Mouse (Mus musculus): ENCODE measurements around the gene Gm39115. TPM values are rescaled to one million over a fixed set of nuclear protein-coding genes. Genes with fewer than 3 reads are reported as not detected.
"Not testable (repeated sequence)": the region's sequence is repeated elsewhere in the genome, so short reads cannot be mapped to it uniquely, and the experiment has no call there.

The Gm39115 gene
- polyA plus RNA-seq, 1 experiment: not detected

DNA sequence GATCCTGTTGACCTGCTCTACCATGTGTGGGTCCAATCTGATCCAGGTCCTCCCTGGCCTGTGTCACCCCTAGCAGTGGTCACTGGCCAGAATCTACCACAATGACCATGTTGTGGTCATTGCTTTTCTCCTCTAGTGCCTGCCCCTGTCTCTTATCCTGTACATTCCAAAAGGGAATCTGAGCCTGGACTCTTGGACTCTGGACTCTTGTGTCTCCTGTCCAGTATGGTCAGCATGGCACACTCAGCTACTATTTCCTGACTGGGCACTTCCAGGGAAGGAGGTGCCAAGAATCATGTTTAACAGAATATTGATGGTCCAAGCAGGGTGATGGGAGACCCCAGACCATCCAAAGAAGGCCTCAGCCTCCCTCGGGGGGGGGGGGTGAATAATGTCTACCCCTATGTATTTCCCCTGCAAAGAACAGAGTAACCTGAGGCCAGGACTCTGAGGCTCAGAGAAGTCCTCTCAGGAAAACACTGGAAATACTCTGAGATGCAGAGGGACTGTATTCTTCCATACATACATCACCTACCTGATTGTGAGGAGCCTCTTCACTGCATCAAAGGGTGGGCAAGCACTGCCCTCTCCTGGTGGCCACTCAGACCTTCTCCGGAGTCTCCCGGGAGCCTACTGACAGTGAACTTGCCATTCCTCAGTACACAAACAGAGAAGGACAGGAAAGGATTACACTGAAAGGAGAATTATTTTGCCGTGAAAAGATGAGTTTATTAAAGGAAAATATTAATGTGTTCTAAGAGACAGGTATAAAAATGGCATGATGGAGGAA, 1.4 kb downstream of the Gm39115 start:
- Histone ChIP-seq H3K27ac (replicated peaks; ENCODE audit: low read depth, low read length) (no peak overlapping the region), H3K4me1 (ENCODE audit: control insufficient read depth, insufficient read depth, insufficient read length, low read length) (no peaks in the 10 kb centered on the region), H3K4me3 (ENCODE audit: insufficient read depth, low read depth, low read length) (no peak overlapping the region)

DNA sequence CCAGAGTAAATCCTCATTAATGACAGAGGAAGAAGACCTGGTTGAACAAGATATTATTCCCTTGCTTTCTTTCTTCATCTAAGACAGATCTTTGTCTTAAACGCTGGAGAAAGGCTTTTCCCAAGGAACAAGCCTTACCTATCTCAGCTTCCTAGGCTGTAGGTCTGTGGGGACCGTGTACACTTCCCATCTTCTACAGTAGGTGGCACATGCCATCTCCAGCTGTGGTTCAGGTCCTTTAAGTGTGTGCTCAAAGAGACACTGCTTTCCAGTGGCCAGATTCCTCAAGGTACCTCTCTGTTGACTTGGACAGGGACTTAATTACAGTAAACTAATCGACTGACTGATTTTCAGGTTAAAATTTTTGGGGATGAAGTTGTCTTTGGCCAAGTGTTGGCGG, 7.0 kb downstream of the Gm39115 start:
- Histone ChIP-seq H3K4me3 (ENCODE audit: insufficient read depth, low read depth, low read length) (no peak overlapping the region), H3K27ac (replicated peaks; ENCODE audit: low read depth, low read length) (no peak overlapping the region), H3K4me1 (ENCODE audit: control insufficient read depth, insufficient read depth, insufficient read length, low read length) (no peaks in the 10 kb centered on the region)

DNA sequence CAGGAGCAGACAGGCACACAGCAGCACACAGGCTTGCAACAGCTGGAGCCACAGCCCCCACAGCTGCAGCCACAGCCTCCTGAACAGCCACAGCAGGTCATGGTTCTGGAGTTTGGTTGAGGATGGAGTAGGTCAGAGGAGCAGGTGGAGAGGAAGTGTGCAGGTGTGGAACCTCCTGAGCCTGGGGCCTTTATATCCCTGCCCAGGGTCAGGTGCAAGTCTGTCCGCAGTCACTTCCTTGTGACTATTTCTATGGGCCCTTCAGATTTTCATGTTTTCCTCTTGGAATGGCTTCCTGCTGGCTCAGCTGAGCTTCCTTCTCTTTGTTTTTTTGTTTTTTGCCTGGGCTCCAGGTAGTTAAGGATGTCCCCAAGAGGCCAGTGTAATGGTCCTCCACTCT, 15.2 kb downstream of the Gm39115 start, which contains the start of gene Gm45618:
Gene Gm45618, minus strand, starts transcription at position 101 of the 400 bp plus-strand sequence.
- H3K27ac ChIP-seq (replicated peaks; ENCODE audit: low read depth, low read length): not testable (repeated sequence)

DNA sequence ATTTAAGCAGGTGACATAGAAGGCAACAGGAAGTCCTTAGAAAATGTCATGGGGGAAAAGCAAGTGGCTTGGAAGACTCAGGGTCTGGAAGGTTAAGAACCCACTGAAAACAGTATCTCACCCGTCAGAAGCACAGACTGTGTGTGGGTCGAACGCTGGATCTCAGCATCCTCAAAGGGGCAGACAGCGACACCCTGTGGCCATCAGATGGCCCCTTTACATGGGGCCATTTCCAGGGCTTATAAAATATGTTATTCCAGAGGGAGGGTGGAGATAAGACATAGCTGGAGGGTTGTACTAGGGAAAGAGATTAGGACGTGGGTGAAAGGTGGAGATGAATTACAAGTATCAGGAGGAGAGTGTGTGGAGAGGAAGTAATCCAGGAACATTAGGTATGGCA, 16.2 kb downstream of the Gm39115 start:
- H3K4me1 ChIP-seq (ENCODE audit: control insufficient read depth, insufficient read depth, insufficient read length, low read length): no peaks in the 10 kb centered on the region
- no peak overlapping the region for H3K27ac ChIP-seq (replicated peaks; ENCODE audit: low read depth, low read length)

More for the DNA sequence above, 15.2 kb downstream of the Gm39115 start, which contains the start of gene Gm45618:
- H3K4me3 ChIP-seq (ENCODE audit: insufficient read depth, low read depth, low read length); H3K4me1 ChIP-seq (ENCODE audit: control insufficient read depth, insufficient read depth, insufficient read length, low read length): not testable (repeated sequence)

DNA sequence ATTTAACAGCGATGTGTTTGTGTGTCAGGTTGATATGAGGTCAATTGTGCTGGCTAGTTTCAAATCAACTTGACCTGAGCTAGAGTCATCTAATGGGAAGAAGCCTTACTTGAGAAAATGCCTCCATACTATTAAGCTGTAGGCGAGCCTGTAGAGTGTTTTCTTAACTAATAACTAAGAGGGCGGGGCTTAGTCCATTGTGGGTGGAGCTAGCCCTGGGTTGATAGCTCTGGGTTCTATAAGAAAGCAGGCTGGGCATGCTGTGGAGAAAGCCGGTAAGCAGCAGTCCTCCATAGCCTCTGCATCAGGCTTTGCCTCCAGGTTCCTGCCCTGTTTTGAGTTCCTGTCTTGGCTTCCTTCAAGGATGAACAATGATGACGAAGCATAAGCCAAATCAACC, 31.1 kb downstream of the Gm39115 start:
- Histone ChIP-seq H3K27ac (replicated peaks; ENCODE audit: low read depth, low read length) (no peak overlapping the region), H3K4me1 (ENCODE audit: control insufficient read depth, insufficient read depth, insufficient read length, low read length) (no peaks in the 10 kb centered on the region), H3K4me3 (ENCODE audit: insufficient read depth, low read depth, low read length) (no peak overlapping the region)

More for the DNA sequence above, 16.2 kb downstream of the Gm39115 start:
- no peak overlapping the region for H3K4me3 ChIP-seq (ENCODE audit: insufficient read depth, low read depth, low read length)

DNA sequence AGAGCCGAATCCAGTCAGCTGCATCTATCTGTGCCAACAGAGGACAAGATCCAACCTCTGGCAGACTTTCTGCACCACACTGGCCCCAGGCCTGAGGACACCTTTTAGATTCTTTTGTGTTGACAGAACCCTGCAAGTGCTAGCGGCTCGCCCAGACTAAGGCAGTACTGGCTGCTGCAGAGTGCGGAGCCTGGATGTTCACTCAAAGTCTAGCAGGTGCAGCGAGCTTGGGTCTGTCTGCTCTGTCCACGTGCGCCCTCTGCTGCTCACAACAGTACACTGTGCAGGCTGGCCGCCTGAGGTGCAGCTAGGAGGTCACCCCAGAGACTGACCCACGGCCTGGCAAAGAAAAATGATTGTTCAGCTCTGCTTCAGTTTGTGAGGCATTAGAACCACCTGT, 38.1 kb downstream of the Gm39115 start:
- no peak overlapping the region for H3K27ac ChIP-seq (replicated peaks; ENCODE audit: low read depth, low read length)
- H3K4me1 ChIP-seq (ENCODE audit: control insufficient read depth, insufficient read depth, insufficient read length, low read length): no peaks in the 10 kb centered on the region
- H3K4me3 ChIP-seq (ENCODE audit: insufficient read depth, low read depth, low read length): no peak overlapping the region

DNA sequence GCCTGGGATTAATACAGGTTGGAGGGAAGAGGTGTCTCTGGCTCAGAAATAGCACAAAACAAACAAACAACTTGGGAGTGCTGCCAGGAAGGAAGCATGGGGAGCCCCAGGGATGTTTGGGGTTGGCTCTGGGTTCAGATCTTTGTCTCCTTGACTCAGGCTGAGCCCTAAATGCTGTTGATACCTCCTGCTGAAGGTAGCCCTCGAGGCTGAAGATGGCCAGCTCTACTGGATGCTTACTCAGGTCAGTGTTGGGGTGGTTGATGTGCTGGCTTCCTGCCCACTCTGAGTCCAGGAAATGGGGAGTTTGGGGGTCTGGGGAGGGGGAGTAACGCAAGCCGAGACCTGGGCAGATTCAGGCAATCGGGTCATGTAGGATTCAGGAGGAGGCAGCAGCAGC, 39.1 kb downstream of the Gm39115 start:
- Histone ChIP-seq H3K4me3 (ENCODE audit: insufficient read depth, low read depth, low read length) (no peak overlapping the region), H3K27ac (replicated peaks; ENCODE audit: low read depth, low read length) (no peak overlapping the region), H3K4me1 (ENCODE audit: control insufficient read depth, insufficient read depth, insufficient read length, low read length) (peaks cover 3% of the 10 kb centered on the region; the same call in 1 of the 2 replicates)

DNA sequence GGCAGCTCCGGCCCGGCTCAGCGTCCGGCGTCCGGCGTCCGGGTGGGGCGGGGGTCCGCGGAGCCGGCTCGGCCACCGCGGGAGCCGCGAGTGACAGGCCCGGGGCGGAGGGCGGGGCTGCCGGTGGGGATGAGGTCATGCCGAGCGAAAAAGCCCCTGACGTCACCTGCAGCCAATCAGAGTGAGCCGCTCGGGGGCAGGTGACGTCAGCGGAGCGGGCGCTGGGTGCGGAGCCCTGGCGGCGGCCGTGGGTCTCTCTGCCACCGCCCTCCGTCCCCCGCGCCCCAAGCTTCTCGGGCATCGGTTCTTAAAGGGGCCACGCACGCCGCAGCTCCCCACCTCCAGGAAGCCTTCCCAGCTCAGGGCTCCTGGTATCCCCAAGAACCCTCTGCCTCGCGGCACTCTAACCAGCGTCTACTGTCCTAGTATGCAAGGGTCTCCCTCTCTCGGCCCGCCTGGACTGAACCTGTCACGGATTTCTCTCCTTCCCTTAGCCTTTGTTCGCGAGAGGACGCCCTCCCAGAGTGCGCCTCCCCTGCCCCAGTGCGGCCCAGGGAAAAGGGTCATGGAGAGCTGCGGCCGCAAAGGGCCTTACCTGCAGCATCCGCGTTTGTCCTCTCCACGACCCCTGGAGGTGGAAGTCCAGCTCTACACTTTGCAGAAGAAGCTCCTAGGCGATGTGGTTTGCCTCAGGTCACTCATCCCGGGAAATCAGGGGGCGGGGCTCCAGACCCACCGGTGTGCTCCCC, 40.5 kb downstream of the Gm39115 start, which contains the start of gene Dusp8:
Gene Dusp8, minus strand, starts transcription at position 661 of the 749 bp plus-strand sequence.
- Histone ChIP-seq H3K4me1 (ENCODE audit: control insufficient read depth, insufficient read depth, insufficient read length, low read length) (peaks cover 3% of the 10 kb centered on the region; the same call in 1 of the 2 replicates), H3K4me3 (ENCODE audit: insufficient read depth, low read depth, low read length) (peak within 1 kb of the TSS; percentile 77), H3K27ac (replicated peaks; ENCODE audit: low read depth, low read length) (peak within 1 kb of the TSS; percentile 77)

DNA sequence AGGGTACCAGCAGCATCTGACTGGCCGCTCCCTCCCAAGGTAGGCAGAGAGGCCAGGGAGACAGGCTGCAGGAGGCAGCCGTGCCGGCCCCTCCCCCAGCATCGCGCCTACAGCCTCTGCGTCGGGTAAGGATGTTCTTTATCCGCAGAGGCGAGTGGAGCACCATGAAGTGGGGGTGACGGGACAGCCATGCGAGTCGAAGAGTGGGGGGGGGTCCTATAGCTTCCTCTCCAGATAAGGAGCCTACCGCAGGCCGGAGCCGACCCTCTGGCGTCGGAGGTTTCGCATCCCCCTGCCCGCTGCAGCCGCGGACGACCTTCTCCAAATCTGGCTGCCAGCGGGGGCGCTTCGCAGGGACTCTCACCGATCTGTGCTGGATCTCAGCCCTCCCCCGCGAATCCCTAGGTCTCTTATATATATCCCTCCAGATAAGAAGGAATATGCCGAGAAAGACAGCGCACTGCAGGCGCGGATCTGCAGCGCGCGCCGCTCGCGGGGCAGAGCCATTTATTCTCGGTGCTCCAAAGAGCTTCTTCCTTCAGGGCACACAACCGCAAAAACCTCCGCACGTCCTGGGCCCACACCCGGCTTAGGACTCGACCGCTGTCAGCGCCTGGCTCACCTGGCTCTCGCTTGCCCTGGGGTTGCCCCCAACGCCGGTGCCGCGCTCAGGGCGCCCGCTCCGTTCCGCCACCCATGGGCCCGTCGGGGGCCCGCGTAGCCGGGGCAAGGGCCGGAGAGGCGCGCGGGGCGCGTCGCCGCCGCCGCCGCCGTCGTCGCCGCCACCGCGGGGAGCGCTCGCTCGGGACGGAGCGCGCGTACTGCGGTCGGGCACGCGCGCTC, 41.3 kb downstream of the Gm39115 start:
- Histone ChIP-seq H3K27ac (replicated peaks; ENCODE audit: low read depth, low read length) (peak overlapping the region; percentile 42), H3K4me1 (ENCODE audit: control insufficient read depth, insufficient read depth, insufficient read length, low read length) (peaks cover 3% of the 10 kb centered on the region; the same call in 1 of the 2 replicates), H3K4me3 (ENCODE audit: insufficient read depth, low read depth, low read length) (peak overlapping the region; percentile 77)

DNA sequence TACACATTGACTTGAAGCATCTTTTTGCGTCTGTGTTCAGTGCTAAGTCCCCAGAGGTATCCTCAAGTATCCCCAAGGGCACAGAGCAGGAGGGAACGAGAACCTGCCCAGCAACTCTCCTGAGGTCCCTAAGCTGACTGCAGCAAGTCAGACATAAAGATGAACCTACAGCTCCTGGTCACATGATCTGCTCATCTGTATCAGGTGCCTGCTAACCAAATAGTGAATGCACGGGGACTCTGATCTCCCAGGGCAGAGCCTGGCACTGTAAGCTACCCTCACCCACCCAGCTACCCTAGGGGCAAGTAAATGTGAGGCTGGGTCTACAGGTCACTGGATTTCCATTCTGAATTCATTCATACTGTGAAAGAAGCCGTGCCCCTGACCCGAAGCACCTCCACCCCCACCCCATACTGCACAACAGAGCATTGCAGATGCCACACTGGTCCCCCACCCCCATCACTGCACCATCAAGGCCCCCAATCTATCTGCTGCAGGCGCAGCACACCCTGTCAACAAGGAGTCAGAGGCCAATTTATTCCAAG, 42.1 kb downstream of the Gm39115 start:
- H3K4me1 ChIP-seq (ENCODE audit: control insufficient read depth, insufficient read depth, insufficient read length, low read length): peaks cover 3% of the 10 kb centered on the region; the same call in 1 of the 2 replicates
- H3K27ac ChIP-seq (replicated peaks; ENCODE audit: low read depth, low read length): no peak overlapping the region
- H3K4me3 ChIP-seq (ENCODE audit: insufficient read depth, low read depth, low read length): peak overlapping the region; percentile 77

DNA sequence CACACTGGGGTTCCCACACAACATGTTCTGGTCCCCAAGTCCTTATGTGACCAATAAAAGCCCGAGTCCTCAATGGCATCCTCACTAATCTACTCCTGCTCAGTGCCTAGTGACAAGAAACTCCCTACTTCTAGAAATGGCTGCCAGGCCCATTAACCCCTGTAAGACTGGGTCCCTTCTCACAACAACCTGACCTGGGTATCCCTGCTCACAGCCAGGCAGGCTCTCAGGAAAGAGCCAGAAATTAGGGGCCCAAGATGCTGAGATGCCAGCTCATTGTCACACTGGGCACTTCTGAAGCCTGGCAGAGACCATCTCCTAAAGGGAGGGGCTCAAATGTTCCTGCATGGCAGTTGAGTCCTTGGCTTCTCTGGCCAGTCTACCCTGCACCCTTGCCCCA, 42.8 kb downstream of the Gm39115 start:
- H3K27ac ChIP-seq (replicated peaks; ENCODE audit: low read depth, low read length): no peak overlapping the region
- peak overlapping the region; percentile 77; the same call in 1 of the 2 replicates for H3K4me3 ChIP-seq (ENCODE audit: insufficient read depth, low read depth, low read length)
- H3K4me1 ChIP-seq (ENCODE audit: control insufficient read depth, insufficient read depth, insufficient read length, low read length): peaks cover 3% of the 10 kb centered on the region; the same call in 1 of the 2 replicates

DNA sequence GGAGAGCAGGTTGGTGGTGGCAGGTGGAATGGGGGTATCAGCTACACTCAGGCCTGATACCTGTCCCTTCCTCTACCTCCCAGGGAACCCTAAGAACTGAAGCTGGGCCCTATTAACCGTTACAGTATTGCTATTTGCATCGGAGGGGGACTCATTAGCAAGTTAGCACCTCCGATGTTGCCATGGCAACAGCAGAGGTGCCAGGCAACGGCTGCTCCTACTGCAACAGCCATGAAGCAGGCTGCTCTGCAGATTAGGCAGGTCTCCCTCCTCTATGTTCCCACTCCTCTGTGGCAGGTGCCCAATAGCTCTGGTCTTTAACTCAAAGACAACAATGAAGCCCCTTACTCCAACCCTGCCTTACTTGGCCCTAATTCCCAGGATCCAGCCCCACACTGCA, 44.0 kb downstream of the Gm39115 start:
- H3K27ac ChIP-seq (replicated peaks; ENCODE audit: low read depth, low read length): no peak overlapping the region
- no peak overlapping the region for H3K4me3 ChIP-seq (ENCODE audit: insufficient read depth, low read depth, low read length)
- peaks cover 3% of the 10 kb centered on the region; the same call in 1 of the 2 replicates for H3K4me1 ChIP-seq (ENCODE audit: control insufficient read depth, insufficient read depth, insufficient read length, low read length)

DNA sequence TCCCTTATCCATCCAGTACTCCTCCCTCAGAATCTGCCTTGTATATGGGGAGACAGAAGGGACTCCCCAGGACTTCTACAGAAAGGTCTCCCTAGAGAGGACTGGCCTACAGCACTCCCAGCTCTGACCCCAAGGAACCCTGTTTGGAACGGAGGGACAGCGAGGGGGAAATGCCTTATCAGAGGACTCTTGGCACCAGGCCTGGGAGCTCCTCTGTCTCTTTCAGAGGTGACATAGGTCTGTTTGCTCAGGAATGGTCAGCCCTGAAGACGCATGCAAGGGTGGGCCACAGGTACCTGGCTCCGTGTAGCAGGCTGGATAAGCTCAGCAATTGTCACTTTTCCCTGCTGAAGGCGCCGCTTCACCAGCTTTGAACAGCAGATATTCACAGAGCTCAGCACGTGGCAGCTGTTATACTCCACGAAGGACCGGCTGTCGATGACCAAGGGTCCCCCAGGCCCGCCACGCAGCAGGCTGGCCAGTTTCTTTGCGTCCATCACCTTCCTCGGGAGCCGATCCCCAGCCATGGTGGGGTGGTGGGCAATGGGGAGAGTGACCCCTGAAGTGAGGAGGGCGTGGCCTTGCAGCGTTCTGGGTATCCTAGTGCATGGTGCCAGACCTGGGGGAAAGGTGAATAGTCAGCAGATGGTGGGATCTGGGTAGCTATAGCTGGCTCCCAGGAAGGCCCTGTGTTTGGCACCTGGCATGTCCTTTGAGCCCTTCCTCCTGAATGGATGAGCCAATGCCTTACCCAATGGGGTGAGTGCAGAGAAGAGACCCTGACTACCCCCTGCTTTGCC, 46.0 kb downstream of the Gm39115 start:
- no peak overlapping the region for H3K4me3 ChIP-seq (ENCODE audit: insufficient read depth, low read depth, low read length)
- no peak overlapping the region for H3K27ac ChIP-seq (replicated peaks; ENCODE audit: low read depth, low read length)
- H3K4me1 ChIP-seq (ENCODE audit: control insufficient read depth, insufficient read depth, insufficient read length, low read length): peaks cover 3% of the 10 kb centered on the region; the same call in 1 of the 2 replicates

DNA sequence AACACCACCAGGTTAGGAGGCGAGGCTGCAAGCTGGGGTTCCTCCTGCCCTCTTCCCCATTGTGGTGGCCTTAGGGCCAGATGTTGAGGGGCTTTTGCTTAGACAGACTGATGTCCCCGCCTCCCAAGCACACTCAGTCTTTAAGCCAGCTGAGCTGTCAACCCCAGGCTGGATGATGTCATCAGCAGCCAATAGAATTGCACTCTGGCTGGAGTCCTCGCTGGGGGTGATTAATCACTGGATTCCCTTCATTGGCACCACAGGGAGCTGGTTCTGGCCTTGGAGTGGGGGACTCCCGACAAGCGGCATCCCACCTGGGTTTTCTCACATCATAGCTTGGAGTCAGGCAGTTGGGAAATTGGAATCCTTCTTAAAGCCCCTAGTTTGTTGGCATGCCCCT, 46.9 kb downstream of the Gm39115 start:
- Histone ChIP-seq H3K4me1 (ENCODE audit: control insufficient read depth, insufficient read depth, insufficient read length, low read length) (peaks cover 9% of the 10 kb centered on the region), H3K27ac (replicated peaks; ENCODE audit: low read depth, low read length) (no peak overlapping the region), H3K4me3 (ENCODE audit: insufficient read depth, low read depth, low read length) (no peak overlapping the region)

All from brown adipose tissue, adult 24 weeks (tissue).